Mouse (Mus musculus) hindbrain, embryonic 15.5 days (tissue): ENCODE results near the gene Gm14214. TPM values are rescaled to one million over a fixed set of nuclear protein-coding genes. Genes with fewer than 3 reads are reported as not detected.

Experiments used
- ATAC-seq: fragments of 200-750 bp; cut with Nextera tagmentation; 2 replicates; pipeline ENCODE4 v1.8.0; 2017; ENCODE audit warnings: low read depth, moderate number of reproducible peaks, moderate TSS enrichment; ENCODE audit not compliant: low FRiP score
- H3K27ac ChIP-seq: fragments of 300-500 bp; sonication (generic); replicated peaks from 2 replicates; pipeline ENCODE4 v1.5.1; 2015; ENCODE audit warnings: mild to moderate bottlenecking, inconsistent platforms
- H3K27me3 ChIP-seq: fragments of 300-500 bp; sonication (generic); 2 replicates; pipeline ENCODE4 v1.6.1; 2015; ENCODE audit warnings: control low read depth, inconsistent platforms
- H3K36me3 ChIP-seq: fragments of 300-500 bp; sonication (generic); 2 replicates; pipeline ENCODE4 v1.6.1; 2015; ENCODE audit warnings: control low read depth, inconsistent platforms
- H3K4me1 ChIP-seq: fragments of 300-500 bp; sonication (generic); replicated peaks from 2 replicates; pipeline ENCODE4 v1.6.1; 2015; ENCODE audit warnings: control low read depth, inconsistent platforms
- H3K4me2 ChIP-seq: fragments of 300-500 bp; sonication (generic); 2 replicates; pipeline ENCODE4 v1.6.1; 2015; ENCODE audit warnings: moderate library complexity, mild to moderate bottlenecking, inconsistent platforms
- H3K4me3 ChIP-seq: fragments of 300-500 bp; sonication (generic); 2 replicates; pipeline ENCODE4 v1.5.1; 2015; ENCODE audit warnings: mild to moderate bottlenecking, inconsistent platforms
- H3K9ac ChIP-seq: fragments of 300-500 bp; sonication (generic); 2 replicates; pipeline ENCODE4 v1.6.1; 2015; ENCODE audit warnings: inconsistent platforms
- H3K9me3 ChIP-seq: fragments of 300-500 bp; sonication (generic); 2 replicates; pipeline ENCODE4 v1.6.1; 2016; ENCODE audit warnings: control low read depth, inconsistent platforms
- WGBS: fragments of 180-500 bp; shearing (Covaris S2); methylation state at CpG from one replicate; pipeline ENCODE4 v1.1.7; 2015; 5-methylcytosine and 5-hydroxymethylcytosine counted together
- polyA plus RNA-seq: library from polyadenylated mRNA; unstranded; fragments of >200 nt; fragmentation: Nextera tagmentation; extraction: Ambion mirVana; gene quantifications from 2 replicates; pipeline ENCODE4 v1.2.1, GENCODE M21; 2015

The Gm14214 gene
- polyA plus RNA-seq, 1 experiment from 2014 or later = not detected

- H3K27ac ChIP-seq = no peak overlapping the region
- ATAC-seq = no peak
- H3K4me2 ChIP-seq = no peak overlapping the region
- no peak overlapping the region for H3K4me3 ChIP-seq
- no peaks in the 10 kb centered on the region for H3K27me3 ChIP-seq
- no peaks in the 10 kb centered on the region for H3K36me3 ChIP-seq
- H3K9ac ChIP-seq = no peak overlapping the region
- WGBS = 92% methylated on average over 6 of the region's 6 CpGs
- no peaks in the 10 kb centered on the region for H3K9me3 ChIP-seq
- no peaks in the 10 kb centered on the region for H3K4me1 ChIP-seq
These were observed 2.8 kb downstream of the Gm14214 start for GRCm38 (mm10) chr2:154767051-154767450.

GRCm38 (mm10) chr2:154765554-154766008, 4.2 kb downstream of the Gm14214 start:
- Histone ChIP-seq H3K9ac (no peak overlapping the region), H3K4me2 (no peak overlapping the region), H3K4me3 (no peak overlapping the region), H3K36me3 (no peaks in the 10 kb centered on the region), H3K9me3 (no peaks in the 10 kb centered on the region), H3K27ac (no peak overlapping the region), H3K27me3 (no peaks in the 10 kb centered on the region), H3K4me1 (no peaks in the 10 kb centered on the region)
- no peak for ATAC-seq
- WGBS = 78% methylated on average over 8 of the region's 8 CpGs

- Histone ChIP-seq H3K4me1 (no peaks in the 10 kb centered on the region), H3K9me3 (no peaks in the 10 kb centered on the region), H3K27me3 (no peaks in the 10 kb centered on the region), H3K36me3 (no peaks in the 10 kb centered on the region), H3K4me2 (no peak overlapping the region), H3K9ac (no peak overlapping the region), H3K4me3 (no peak overlapping the region), H3K27ac (no peak overlapping the region)
- ATAC-seq = no peak
- 87% methylated on average over 9 of the region's 9 CpGs for WGBS
These were observed 4.9 kb downstream of the Gm14214 start for GRCm38 (mm10) chr2:154764828-154765497.

- H3K4me2 ChIP-seq = no peak overlapping the region
- H3K36me3 ChIP-seq = no peaks in the 10 kb centered on the region
- H3K4me3 ChIP-seq = no peak overlapping the region
- no peaks in the 10 kb centered on the region for H3K9me3 ChIP-seq
- ATAC-seq = no peak
- WGBS = 87% methylated on average over 3 of the region's 3 CpGs
- H3K27me3 ChIP-seq = no peaks in the 10 kb centered on the region
- H3K4me1 ChIP-seq = no peaks in the 10 kb centered on the region
- H3K27ac ChIP-seq = no peak overlapping the region
- no peak overlapping the region for H3K9ac ChIP-seq
These were observed 6.6 kb downstream of the Gm14214 start for GRCm38 (mm10) chr2:154763226-154763625.

GRCm38 (mm10) chr2:154758454-154758853, 11.4 kb downstream of the Gm14214 start:
- H3K9ac ChIP-seq = no peak overlapping the region
- no peaks in the 10 kb centered on the region for H3K27me3 ChIP-seq
- no peaks in the 10 kb centered on the region for H3K4me1 ChIP-seq
- no peak overlapping the region for H3K27ac ChIP-seq
- H3K4me3 ChIP-seq = no peak overlapping the region
- WGBS = 84% methylated on average over 1 of the region's 1 CpGs
- no peaks in the 10 kb centered on the region for H3K36me3 ChIP-seq
- H3K9me3 ChIP-seq = no peaks in the 10 kb centered on the region
- no peak overlapping the region for H3K4me2 ChIP-seq
- no peak for ATAC-seq

GRCm38 (mm10) chr2:154757691-154758090, 12.1 kb downstream of the Gm14214 start:
- H3K4me2 ChIP-seq = no peak overlapping the region
- H3K27ac ChIP-seq = no peak overlapping the region
- no peaks in the 10 kb centered on the region for H3K27me3 ChIP-seq
- no peaks in the 10 kb centered on the region for H3K36me3 ChIP-seq
- no peaks in the 10 kb centered on the region for H3K9me3 ChIP-seq
- H3K4me3 ChIP-seq = no peak overlapping the region
- WGBS = 68% methylated on average over 5 of the region's 5 CpGs
- no peaks in the 10 kb centered on the region for H3K4me1 ChIP-seq
- no peak for ATAC-seq
- no peak overlapping the region for H3K9ac ChIP-seq

GRCm38 (mm10) chr2:154755791-154756190, 14.0 kb downstream of the Gm14214 start:
- H3K9ac ChIP-seq = no peak overlapping the region
- no peaks in the 10 kb centered on the region; the same call in 1 of the 2 replicates for H3K4me1 ChIP-seq
- no peaks in the 10 kb centered on the region for H3K9me3 ChIP-seq
- WGBS = 65% methylated on average over 6 of the region's 6 CpGs
- H3K36me3 ChIP-seq = no peaks in the 10 kb centered on the region
- no peak overlapping the region for H3K4me2 ChIP-seq
- no peak overlapping the region for H3K4me3 ChIP-seq
- no peak overlapping the region for H3K27ac ChIP-seq
- no peaks in the 10 kb centered on the region for H3K27me3 ChIP-seq
- ATAC-seq = no peak

- 88% methylated on average over 2 of the region's 2 CpGs for WGBS
- H3K27ac ChIP-seq = no peak overlapping the region
- no peak overlapping the region for H3K9ac ChIP-seq
- no peaks in the 10 kb centered on the region for H3K9me3 ChIP-seq
- no peak overlapping the region for H3K4me3 ChIP-seq
- no peaks in the 10 kb centered on the region for H3K36me3 ChIP-seq
- peaks cover 12% of the 10 kb centered on the region for H3K4me1 ChIP-seq
- ATAC-seq = no peak
- H3K27me3 ChIP-seq = no peaks in the 10 kb centered on the region
- H3K4me2 ChIP-seq = no peak overlapping the region
These were observed 15.7 kb downstream of the Gm14214 start for GRCm38 (mm10) chr2:154754068-154754560.

GRCm38 (mm10) chr2:154751924-154752323, 17.9 kb downstream of the Gm14214 start:
- 43% methylated on average over 8 of the region's 8 CpGs for WGBS
- peaks cover 17% of the 10 kb centered on the region for H3K4me1 ChIP-seq
- no peak for ATAC-seq

GRCm38 (mm10) chr2:154749046-154750036, 20.5 kb downstream of the Gm14214 start:
- Histone ChIP-seq H3K4me1 (peaks cover 17% of the 10 kb centered on the region), H3K9ac (no peak overlapping the region), H3K27me3 (no peaks in the 10 kb centered on the region), H3K4me2 (peak overlapping the region; percentile 26), H3K27ac (peak overlapping the region; percentile 72), H3K9me3 (no peaks in the 10 kb centered on the region), H3K4me3 (no peak overlapping the region), H3K36me3 (no peaks in the 10 kb centered on the region)
- 34% methylated on average over 23 of the region's 23 CpGs for WGBS
- ATAC-seq = peak; percentile 84

More at GRCm38 (mm10) chr2:154751924-154752323, 17.9 kb downstream of the Gm14214 start:
- H3K27me3 ChIP-seq = no peaks in the 10 kb centered on the region
- no peaks in the 10 kb centered on the region for H3K36me3 ChIP-seq
- no peak overlapping the region for H3K27ac ChIP-seq
- no peaks in the 10 kb centered on the region for H3K9me3 ChIP-seq
- no peak overlapping the region for H3K4me2 ChIP-seq
- H3K4me3 ChIP-seq = no peak overlapping the region
- no peak overlapping the region for H3K9ac ChIP-seq

- Histone ChIP-seq H3K36me3 (no peaks in the 10 kb centered on the region), H3K9me3 (no peaks in the 10 kb centered on the region), H3K4me2 (no peak overlapping the region), H3K27ac (peak overlapping the region; percentile 72; the same call in 1 of the 2 replicates), H3K4me1 (peaks cover 17% of the 10 kb centered on the region), H3K4me3 (no peak overlapping the region), H3K9ac (no peak overlapping the region), H3K27me3 (no peaks in the 10 kb centered on the region)
- 94% methylated on average over 2 of the region's 2 CpGs for WGBS
- no peak for ATAC-seq
These were observed 21.4 kb downstream of the Gm14214 start for GRCm38 (mm10) chr2:154748383-154748782.

GRCm38 (mm10) chr2:154743915-154744314, 25.9 kb downstream of the Gm14214 start:
- Histone ChIP-seq H3K4me3 (no peak overlapping the region), H3K27ac (no peak overlapping the region), H3K9me3 (no peaks in the 10 kb centered on the region), H3K9ac (no peak overlapping the region), H3K4me2 (no peak overlapping the region), H3K36me3 (no peaks in the 10 kb centered on the region), H3K27me3 (no peaks in the 10 kb centered on the region), H3K4me1 (peaks cover 3% of the 10 kb centered on the region)
- ATAC-seq = no peak
- 64% methylated on average over 4 of the region's 4 CpGs for WGBS
